Mouse (Mus musculus) small intestine, adult 2 months (tissue): ENCODE data around the gene Lrp2. TPM values are rescaled to one million over a fixed set of nuclear protein-coding genes. Genes with fewer than 3 reads are reported as not detected.

Source experiments
- H3K27ac ChIP-seq: fragments of 200-500 bp; 2 replicates; pipeline ENCODE4 v1.5.1; 2012; ENCODE audit warnings: low read depth, low read length, control low read depth, inconsistent platforms; ENCODE audit not compliant: insufficient read depth
- H3K27me3 ChIP-seq: fragments of 200-500 bp; 2 replicates; pipeline ENCODE4 v1.6.1; 2012; ENCODE audit warnings: mild to moderate bottlenecking, moderate library complexity, low read length, inconsistent platforms; ENCODE audit not compliant: control insufficient read depth, insufficient read depth
- H3K36me3 ChIP-seq: fragments of 200-500 bp; 2 replicates; pipeline ENCODE4 v1.6.1; 2012; ENCODE audit warnings: mild to moderate bottlenecking, low read length, control low read depth, inconsistent platforms; ENCODE audit not compliant: control insufficient read depth, insufficient read depth
- H3K4me1 ChIP-seq: fragments of 200-500 bp; 2 replicates; pipeline ENCODE4 v1.6.1; 2012; ENCODE audit warnings: low read length, inconsistent platforms, mixed read lengths; ENCODE audit not compliant: control insufficient read depth, insufficient read depth, insufficient read length
- H3K4me3 ChIP-seq: fragments of 200-500 bp; 2 replicates; pipeline ENCODE4 v1.5.1; 2012; ENCODE audit warnings: low read depth, mild to moderate bottlenecking, control low read depth, inconsistent platforms, low read length, moderate library complexity
- CTCF ChIP-seq: fragments of 200-500 bp; IDR thresholded peaks from 2 replicates; pipeline ENCODE4 v1.5.1; 2012; ENCODE audit warnings: low read depth, mild to moderate bottlenecking, control low read depth, inconsistent platforms, low read length, moderate library complexity, mixed read lengths; ENCODE audit not compliant: insufficient replicate concordance, insufficient read length; ENCODE audit errors: extremely low read depth
- POLR2A ChIP-seq: fragments of 200-500 bp; IDR thresholded peaks from 2 replicates; pipeline ENCODE4 v1.6.1; 2012; ENCODE audit warnings: low read depth, mild to moderate bottlenecking, control low read depth, inconsistent platforms, low read length, moderate library complexity
- WGBS: fragments of 180-500 bp; shearing (Covaris S2); methylation state at CpG from one replicate; pipeline ENCODE4 v1.1.7; 2018; 5-methylcytosine and 5-hydroxymethylcytosine counted together
- polyA plus RNA-seq: library from polyadenylated mRNA; depleted of rRNA; stranded (reverse); fragments of >200 nt; gene quantifications from 2 replicates; pipeline ENCODE4 v1.2.3, GENCODE M21; 2012

Gene Lrp2
- polyA plus RNA-seq, 1 experiment, result not detected

DNA sequence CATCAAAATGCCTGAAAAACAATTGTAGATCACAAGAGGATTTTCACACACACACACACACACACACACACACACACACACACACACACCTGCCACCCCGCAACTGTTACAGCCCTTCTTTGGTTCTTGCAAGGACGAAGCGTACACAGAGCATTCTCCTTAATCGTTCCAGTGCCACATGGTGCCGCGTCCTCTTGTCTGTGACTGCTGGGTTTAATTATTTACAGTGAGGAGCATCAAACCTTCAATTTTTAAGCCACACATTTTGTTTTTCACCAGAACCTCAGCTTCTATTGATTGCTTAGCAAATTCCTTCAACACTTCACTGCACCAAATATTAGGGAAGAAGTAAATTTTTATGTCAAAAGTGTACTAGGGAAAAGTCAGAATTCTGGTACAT, 15.3 kb downstream of the Lrp2 start:
- WGBS, result 51% methylated on average over 6 of the region's 6 CpGs
- no peaks in the 10 kb centered on the region; the same call in 1 of the 2 replicates for H3K27me3 ChIP-seq
- TF ChIP-seq POLR2A (no peak), CTCF (no peak)
- no peak overlapping the region for H3K4me3 ChIP-seq
- H3K4me1 ChIP-seq, result no peaks in the 10 kb centered on the region
- H3K36me3 ChIP-seq, result no peaks in the 10 kb centered on the region
- no peak overlapping the region for H3K27ac ChIP-seq

DNA sequence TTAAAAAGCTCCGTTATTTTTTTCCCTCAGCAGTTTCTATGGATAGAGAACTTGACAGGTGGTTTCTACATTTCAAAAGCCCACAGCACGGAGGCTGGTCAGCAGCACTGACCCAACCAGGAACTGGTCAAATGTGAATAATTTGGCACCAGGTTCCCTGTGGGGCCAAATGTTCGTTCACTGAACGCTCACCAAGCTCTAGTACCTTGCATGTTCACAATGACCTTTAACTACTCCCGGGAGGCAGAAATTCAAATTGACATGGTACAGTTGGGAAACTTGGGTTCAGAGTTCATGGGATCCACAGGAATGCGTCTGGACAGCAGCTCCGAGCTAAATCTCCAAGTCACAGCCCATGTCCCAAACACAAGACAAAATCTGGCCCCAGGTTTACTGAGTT, 19.6 kb downstream of the Lrp2 start:
- no peaks in the 10 kb centered on the region for H3K4me1 ChIP-seq
- no peak overlapping the region for H3K4me3 ChIP-seq
- 74% methylated on average over 7 of the region's 7 CpGs for WGBS
- H3K36me3 ChIP-seq, result no peaks in the 10 kb centered on the region
- TF ChIP-seq CTCF (no peak), POLR2A (no peak)
- H3K27me3 ChIP-seq, result no peaks in the 10 kb centered on the region; the same call in 1 of the 2 replicates
- no peak overlapping the region for H3K27ac ChIP-seq

DNA sequence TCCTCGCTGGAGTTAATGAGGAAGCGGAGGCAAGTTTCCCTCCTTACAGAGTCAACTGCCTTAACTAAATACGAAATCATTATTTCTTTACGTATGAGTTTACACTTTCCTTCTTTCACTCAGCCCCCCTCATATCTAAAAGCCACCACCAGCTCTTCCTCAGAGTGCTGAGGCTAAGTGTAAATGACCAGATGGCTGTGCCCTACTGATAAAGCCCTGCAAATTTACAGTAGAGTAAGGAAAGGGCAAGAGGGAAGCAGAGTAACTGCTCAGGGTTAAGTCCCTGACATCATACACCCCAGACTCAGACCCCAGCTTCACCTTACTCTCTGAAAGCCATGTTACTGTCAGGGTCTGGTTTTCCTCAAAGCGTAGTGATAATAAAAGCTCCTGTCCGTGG, 22.4 kb downstream of the Lrp2 start:
- no peaks in the 10 kb centered on the region for H3K36me3 ChIP-seq
- H3K4me1 ChIP-seq, result no peaks in the 10 kb centered on the region
- no peaks in the 10 kb centered on the region; the same call in 1 of the 2 replicates for H3K27me3 ChIP-seq
- no peak for TF ChIP-seq CTCF
- no peak for TF ChIP-seq POLR2A
- 75% methylated on average over 6 of the region's 6 CpGs for WGBS
- H3K4me3 ChIP-seq, result no peak overlapping the region
- H3K27ac ChIP-seq, result no peak overlapping the region

DNA sequence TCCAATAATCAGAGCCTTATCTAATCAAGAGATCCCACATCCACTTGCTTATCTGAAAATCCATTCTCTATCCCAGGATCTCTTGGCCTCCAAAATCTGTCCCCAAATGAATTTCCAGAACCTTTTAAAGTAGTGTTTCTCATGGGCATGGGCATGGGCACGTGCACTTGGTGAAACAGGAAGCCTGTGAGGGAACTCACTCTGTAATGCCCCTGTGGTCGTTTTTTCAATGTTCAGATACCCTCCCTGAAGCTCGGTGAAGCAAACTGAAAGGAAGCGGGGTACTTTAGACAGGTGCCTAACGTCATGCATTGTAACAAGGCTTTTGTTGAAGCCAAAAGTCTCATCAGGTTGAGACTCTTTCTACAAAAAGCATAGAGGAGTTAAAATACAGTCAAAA, 23.1 kb downstream of the Lrp2 start:
- no peaks in the 10 kb centered on the region for H3K4me1 ChIP-seq
- no peak overlapping the region for H3K27ac ChIP-seq
- no peak for TF ChIP-seq POLR2A
- TF ChIP-seq CTCF, result no peak
- 57% methylated on average over 5 of the region's 5 CpGs for WGBS
- H3K27me3 ChIP-seq, result no peaks in the 10 kb centered on the region; the same call in 1 of the 2 replicates
- H3K4me3 ChIP-seq, result no peak overlapping the region
- H3K36me3 ChIP-seq, result no peaks in the 10 kb centered on the region

DNA sequence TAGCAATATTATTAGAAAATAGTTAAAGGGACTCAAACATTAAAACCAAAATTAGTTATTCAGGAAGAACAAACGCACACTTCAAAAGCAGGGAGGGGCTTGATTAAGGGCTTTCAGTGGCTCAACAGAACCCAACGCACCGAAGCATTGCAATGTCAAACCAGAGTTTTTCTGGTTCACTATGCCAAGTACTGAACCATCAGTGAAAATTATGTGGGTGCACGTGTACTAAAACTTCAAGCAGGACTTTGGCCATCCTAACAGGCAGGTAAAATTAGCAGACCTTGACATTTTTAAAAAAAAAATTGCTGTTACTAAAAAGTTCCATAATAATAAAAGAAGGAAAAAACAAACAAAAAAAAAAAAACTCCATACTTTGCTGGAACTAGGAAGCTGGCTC, 25.6 kb downstream of the Lrp2 start:
- TF ChIP-seq POLR2A, result no peak
- no peak for TF ChIP-seq CTCF
- WGBS, result 72% methylated on average over 4 of the region's 4 CpGs

DNA sequence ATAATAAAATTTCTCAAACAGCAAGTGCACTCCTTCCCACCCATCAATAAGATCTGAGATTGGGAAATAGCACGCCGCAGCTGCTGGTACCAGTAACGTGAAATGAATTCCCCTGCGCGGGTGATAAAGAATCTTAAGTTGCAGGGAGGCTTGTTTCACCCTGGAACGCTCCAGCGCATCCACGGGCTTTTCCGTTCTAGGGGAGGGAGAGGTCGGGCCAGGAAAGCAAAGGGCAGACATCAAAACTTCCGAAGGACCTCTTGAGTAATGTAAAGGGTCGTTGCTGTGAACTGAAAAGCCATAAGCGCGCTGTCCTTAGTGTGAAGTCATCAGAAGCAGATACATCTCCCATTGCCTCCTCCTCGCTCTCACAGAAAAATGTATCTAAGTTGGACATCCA, 26.5 kb downstream of the Lrp2 start:
- Histone ChIP-seq H3K4me3 (no peak overlapping the region), H3K4me1 (no peaks in the 10 kb centered on the region), H3K27me3 (no peaks in the 10 kb centered on the region; the same call in 1 of the 2 replicates), H3K36me3 (no peaks in the 10 kb centered on the region), H3K27ac (no peak overlapping the region)
- no peak for TF ChIP-seq POLR2A
- 72% methylated on average over 15 of the region's 15 CpGs for WGBS

More for the DNA sequence above, 25.6 kb downstream of the Lrp2 start:
- Histone ChIP-seq H3K27me3 (no peaks in the 10 kb centered on the region; the same call in 1 of the 2 replicates), H3K4me1 (no peaks in the 10 kb centered on the region), H3K36me3 (no peaks in the 10 kb centered on the region), H3K27ac (no peak overlapping the region), H3K4me3 (no peak overlapping the region)

DNA sequence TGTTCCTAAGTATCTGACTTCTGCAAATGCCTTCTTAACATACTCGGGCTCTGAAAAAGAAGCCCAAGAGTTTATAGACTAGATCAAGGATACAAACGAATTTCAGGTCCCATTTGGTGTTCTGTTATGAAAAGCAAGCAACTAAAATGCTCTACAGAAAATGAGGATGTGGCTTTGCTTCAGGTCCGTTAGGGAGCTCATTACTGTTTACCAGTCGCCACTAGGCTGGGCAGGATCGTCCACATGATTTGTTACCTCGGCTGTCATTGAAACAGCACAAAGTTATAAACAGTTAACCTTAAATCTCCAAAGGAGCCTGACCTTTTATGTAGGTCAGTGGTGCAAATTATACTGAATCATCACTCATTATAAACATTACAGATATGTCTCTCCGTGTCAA, 29.2 kb downstream of the Lrp2 start:
- no peaks in the 10 kb centered on the region for H3K36me3 ChIP-seq
- TF ChIP-seq POLR2A (no peak), CTCF (no peak)

DNA sequence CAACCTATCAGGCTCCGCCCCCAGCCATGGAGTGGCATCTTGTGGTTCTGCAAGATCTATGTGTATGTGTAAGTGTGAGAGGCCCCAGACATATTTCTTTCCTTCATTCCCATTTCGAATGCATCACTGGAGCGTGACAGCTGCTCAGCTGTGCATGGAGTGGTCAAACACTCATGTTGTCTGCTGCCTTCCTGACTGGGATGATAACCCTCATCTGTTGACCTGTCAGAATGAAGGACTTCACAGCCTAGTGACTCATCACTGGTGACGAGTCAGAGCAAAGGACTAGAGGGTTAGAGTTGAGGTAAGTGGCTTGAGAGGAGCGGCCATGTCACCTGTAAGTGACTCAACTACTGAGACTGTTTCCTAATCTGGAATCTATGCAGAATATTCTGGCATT, 34.2 kb downstream of the Lrp2 start:
- Histone ChIP-seq H3K27me3 (no peaks in the 10 kb centered on the region), H3K4me3 (no peak overlapping the region), H3K4me1 (no peaks in the 10 kb centered on the region), H3K27ac (no peak overlapping the region), H3K36me3 (no peaks in the 10 kb centered on the region)
- 80% methylated on average over 5 of the region's 5 CpGs for WGBS
- no peak for TF ChIP-seq POLR2A
- no peak for TF ChIP-seq CTCF

More for the DNA sequence above, 29.2 kb downstream of the Lrp2 start:
- Histone ChIP-seq H3K4me3 (no peak overlapping the region), H3K27ac (no peak overlapping the region), H3K27me3 (no peaks in the 10 kb centered on the region; the same call in 1 of the 2 replicates), H3K4me1 (no peaks in the 10 kb centered on the region)
- 26% methylated on average over 7 of the region's 7 CpGs for WGBS
